In the genomic region with DNA sequence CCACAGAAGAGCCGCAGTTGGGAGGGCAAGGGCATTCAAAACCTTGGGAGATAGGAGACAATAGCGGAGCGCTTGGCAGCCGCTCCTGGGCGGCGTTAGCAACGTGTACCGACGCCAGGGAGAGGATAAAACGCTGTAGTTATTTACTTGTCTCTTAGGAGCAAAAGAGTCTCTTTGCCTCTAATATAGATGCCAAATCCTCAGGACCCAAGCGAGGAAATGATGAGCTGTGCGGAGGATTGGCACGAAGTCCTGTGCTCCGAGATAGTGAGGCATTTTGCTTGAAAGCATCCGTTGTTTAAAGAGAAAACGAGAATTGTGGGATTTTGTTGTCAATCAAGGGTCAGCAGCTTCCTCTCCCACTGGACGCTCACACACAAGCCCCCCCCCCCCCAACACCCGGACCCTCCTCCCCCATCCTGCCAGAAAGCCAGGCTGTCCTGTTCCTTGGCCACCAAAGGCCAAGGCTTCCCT, we compare ENCODE assay signal across 10 mouse cellular contexts.
DNase-seq lines count a peak whose midpoint lies in the region; ATAC-seq and TF ChIP-seq lines count a peak whose summit lies in the region.
"Had no signal": no experiment of that assay in that cellular context is flagged by ENCODE, and none has a peak within 500 bp of the region (broad histone marks: within the 10 kb centered on the region; RNA-seq: fewer than 3 reads in every experiment).

No protein-coding gene starts in this region.

- intact Hi-C loops in gastrocnemius, postnatal 36 days (cut with DNase I), result no loop called here

- no peak overlapping the region for H3K9ac ChIP-seq in kidney, embryonic 14.5 days (ENCODE audit: low read depth, low read length)
- peak overlapping the region; percentile 57 for H3K9ac ChIP-seq in forebrain, embryonic 14.5 days (ENCODE audit: low read length)

- H3K27me3 ChIP-seq in kidney, embryonic 14.5 days (ENCODE audit: control insufficient read depth, insufficient read depth, low read length), result no peaks in the 10 kb centered on the region
- H3K27me3 ChIP-seq in forebrain, embryonic 14.5 days (replicated peaks; ENCODE audit: control insufficient read depth, insufficient read depth, low read length), result no peaks in the 10 kb centered on the region; the same call in 1 of the 2 replicates

- no peaks in the 10 kb centered on the region for H3K36me3 ChIP-seq in kidney, embryonic 14.5 days (ENCODE audit: control insufficient read depth, insufficient read depth, low read length)
- no peaks in the 10 kb centered on the region for H3K36me3 ChIP-seq in forebrain, embryonic 14.5 days (ENCODE audit: control insufficient read depth, insufficient read depth, low read length)
- H3K36me3 ChIP-seq: G1E had no signal

- no peak for ATAC-seq in kidney, embryonic 14.5 days (ENCODE audit: low FRiP score, low TSS enrichment)
- peak; percentile 49 for ATAC-seq in forebrain, embryonic 14.5 days

- no peaks in the 10 kb centered on the region; the same call in 1 of the 2 replicates for H3K4me1 ChIP-seq in kidney, embryonic 14.5 days (ENCODE audit: control insufficient read depth, insufficient read depth, low read length)
- H3K4me1 ChIP-seq in forebrain, embryonic 14.5 days (ENCODE audit: control insufficient read depth, insufficient read depth, low read length), result peaks cover 48% of the 10 kb centered on the region
- H3K4me1 ChIP-seq in olfactory bulb, adult 2 months (ENCODE audit: control insufficient read depth, insufficient read depth, low read length), result peaks cover 7% of the 10 kb centered on the region; the same call in 1 of the 2 replicates

- H3K4me2 ChIP-seq in kidney, embryonic 14.5 days (replicated peaks; ENCODE audit: low read depth, low read length), result peak overlapping the region; percentile 25; the same call in 1 of the 2 replicates
- peak overlapping the region; percentile 64 for H3K4me2 ChIP-seq in forebrain, embryonic 14.5 days (ENCODE audit: low read length)

- H3K9me3 ChIP-seq in kidney, embryonic 14.5 days (ENCODE audit: control insufficient read depth, low read length), result no peaks in the 10 kb centered on the region
- H3K9me3 ChIP-seq in forebrain, embryonic 14.5 days (replicated peaks; ENCODE audit: control insufficient read depth, low read length), result no peaks in the 10 kb centered on the region

- H3K27ac ChIP-seq in kidney, embryonic 14.5 days (ENCODE audit: low read depth, low read length), result no peak overlapping the region
- peak overlapping the region; percentile 78 for H3K27ac ChIP-seq in forebrain, embryonic 14.5 days (ENCODE audit: low read depth, low read length)
- no peak overlapping the region for H3K27ac ChIP-seq in olfactory bulb, adult 2 months (ENCODE audit: insufficient read depth, low read depth, low read length)

- no peak for TF ChIP-seq CTCF in olfactory bulb, adult 2 months (IDR thresholded peaks at IDR 0.05; ENCODE audit: insufficient read depth, low read depth, low read length)

- no peak for DNase-seq in kidney, adult 9 months
- peak; percentile 86 for DNase-seq in forebrain, embryonic 14.5 days (ENCODE audit: low spot score)
- peak; percentile 36 to 38 for DNase-seq in layer of hippocampus, postnatal 36 days
- no peak for DNase-seq in thymus, postnatal 14 days
- DNase-seq in thymus, postnatal 25 days, result no peak
- DNase-seq in gastrocnemius, postnatal 36 days, result no peak

- no peak overlapping the region for H3K4me3 ChIP-seq in kidney, embryonic 14.5 days (ENCODE audit: low read length)
- H3K4me3 ChIP-seq in forebrain, embryonic 14.5 days (ENCODE audit: low read depth, low read length), result peak overlapping the region; percentile 28
- peak overlapping the region; percentile 1; the same call in 1 of the 2 replicates for H3K4me3 ChIP-seq in olfactory bulb, adult 2 months (ENCODE audit: insufficient read depth, low read depth, low read length)
- H3K4me3 ChIP-seq: erythroblast, embryonic 14.5 days had no signal

- no peak for TF ChIP-seq POLR2A in olfactory bulb, adult 2 months (IDR thresholded peaks at IDR 0.05; ENCODE audit: insufficient read depth, low read depth, low read length)

- WGBS in kidney, embryonic 14.5 days, result 70% methylated on average over 18 of the region's 18 CpGs
- 3% methylated on average over 17 of the region's 18 CpGs for WGBS in forebrain, embryonic 14.5 days
- 12% methylated on average over 18 of the region's 18 CpGs for WGBS in olfactory bulb, adult 2 months

Comparison
In these comparisons a context has a peak if more than half of its experiments do, and no peak if none do; other contexts are left out.
1. DNase-seq: peak in forebrain, embryonic 14.5 days (single experiment) and layer of hippocampus, postnatal 36 days (2 of 2); none in kidney, adult 9 months (single experiment), thymus, postnatal 14 days (single experiment), thymus, postnatal 25 days (single experiment) and gastrocnemius, postnatal 36 days (0 of 2).